Mouse (Mus musculus): ENCODE data around the gene Zbtb38. TPM values are rescaled to one million over a fixed set of nuclear protein-coding genes. Genes with fewer than 3 reads are reported as not detected.

The Zbtb38 gene
- 5.0 and 5.9 TPM in 2 replicates for total RNA-seq (2015; ENCODE audit: low replicate concordance)
- 4.1 and 6.4 TPM in 2 replicates for total RNA-seq (2017; ENCODE audit: low replicate concordance)

- no peak for ATAC-seq (replicated peaks; ENCODE audit: low FRiP score, poor library complexity, severe bottlenecking)
Measured at GRCm38 (mm10) chr9:96752603-96753114, at the start of gene Zbtb38. Zbtb38 (minus strand) TSS chr9:96752831.

DNA sequence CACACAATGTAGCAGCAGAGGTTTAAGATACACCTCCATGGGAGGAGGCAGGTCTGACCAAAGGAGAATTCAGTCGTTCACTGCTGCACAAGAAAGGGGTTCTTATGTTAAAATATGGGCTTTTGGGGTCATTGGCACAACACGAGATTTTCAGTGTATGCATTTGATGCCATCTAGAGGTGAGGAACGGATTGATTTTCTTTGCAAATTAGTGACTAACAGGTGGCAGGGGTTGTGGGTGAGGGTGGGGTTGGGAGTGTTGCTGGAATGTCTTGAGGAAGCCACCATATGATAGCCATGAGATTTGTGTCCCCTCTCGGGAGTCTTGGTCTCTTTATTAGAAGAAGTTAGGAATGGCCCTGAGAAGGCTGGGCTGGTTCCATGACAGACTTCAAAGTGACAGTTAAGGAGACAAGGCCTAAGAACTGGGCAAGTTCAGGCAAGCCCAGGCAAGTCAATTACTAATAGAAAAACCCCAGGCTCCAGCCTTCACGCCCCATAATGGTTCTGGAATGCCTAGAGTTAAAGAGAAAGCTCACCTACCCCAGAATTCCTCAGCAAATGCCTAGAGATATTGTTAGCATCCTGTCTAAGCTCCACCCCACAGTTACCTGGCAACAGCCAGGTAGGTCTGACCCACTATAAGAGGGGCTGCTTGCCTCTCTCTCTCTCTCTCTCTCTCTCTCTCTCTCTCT is 47.6 kb upstream of the Zbtb38 start:
- ATAC-seq (replicated peaks; ENCODE audit: low FRiP score, poor library complexity, severe bottlenecking) = no peak

- no peak for ATAC-seq (replicated peaks; ENCODE audit: low FRiP score, poor library complexity, severe bottlenecking)
Measured at GRCm38 (mm10) chr9:96797311-96797710, 44.7 kb upstream of the Zbtb38 start.

DNA sequence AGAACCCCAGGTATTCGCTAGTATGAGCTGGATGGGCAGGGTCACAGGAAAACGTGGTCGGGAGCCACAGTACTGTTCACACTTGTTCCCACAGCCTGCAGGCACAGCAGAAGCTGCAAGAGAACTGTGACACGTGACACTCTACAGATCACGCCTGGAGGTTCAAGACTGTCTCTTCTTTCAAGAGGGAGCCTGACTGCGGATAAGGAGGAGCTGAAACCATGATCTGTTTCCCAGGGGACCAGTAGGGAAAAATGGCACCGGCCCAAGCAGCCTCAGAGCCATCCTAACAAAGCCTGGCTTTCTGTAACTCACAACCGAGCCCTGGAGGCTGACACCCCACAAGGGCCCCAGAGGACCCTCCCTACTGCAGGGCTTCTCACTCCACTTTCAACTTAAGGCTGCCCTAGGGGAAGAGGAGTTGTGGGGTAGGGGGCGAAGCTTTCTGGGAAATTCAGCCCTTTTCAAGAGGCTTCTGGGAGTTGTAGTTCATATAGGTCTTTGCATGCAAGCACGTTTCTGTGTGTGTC is 42.8 kb upstream of the Zbtb38 start:
- ATAC-seq (replicated peaks; ENCODE audit: low FRiP score, poor library complexity, severe bottlenecking) = no peak

GRCm38 (mm10) chr9:96794601-96795000 is 42.0 kb upstream of the Zbtb38 start:
- ATAC-seq (replicated peaks; ENCODE audit: low FRiP score, poor library complexity, severe bottlenecking) = no peak

GRCm38 (mm10) chr9:96792543-96792942 is 39.9 kb upstream of the Zbtb38 start:
- no peak for ATAC-seq (replicated peaks; ENCODE audit: low FRiP score, poor library complexity, severe bottlenecking)

GRCm38 (mm10) chr9:96790389-96791007 is 37.9 kb upstream of the Zbtb38 start:
- no peak; the same call in 1 of the 2 replicates for ATAC-seq (replicated peaks; ENCODE audit: low FRiP score, poor library complexity, severe bottlenecking)

- ATAC-seq (replicated peaks; ENCODE audit: low FRiP score, poor library complexity, severe bottlenecking) = no peak
Measured at GRCm38 (mm10) chr9:96789906-96790305, 37.3 kb upstream of the Zbtb38 start.

DNA sequence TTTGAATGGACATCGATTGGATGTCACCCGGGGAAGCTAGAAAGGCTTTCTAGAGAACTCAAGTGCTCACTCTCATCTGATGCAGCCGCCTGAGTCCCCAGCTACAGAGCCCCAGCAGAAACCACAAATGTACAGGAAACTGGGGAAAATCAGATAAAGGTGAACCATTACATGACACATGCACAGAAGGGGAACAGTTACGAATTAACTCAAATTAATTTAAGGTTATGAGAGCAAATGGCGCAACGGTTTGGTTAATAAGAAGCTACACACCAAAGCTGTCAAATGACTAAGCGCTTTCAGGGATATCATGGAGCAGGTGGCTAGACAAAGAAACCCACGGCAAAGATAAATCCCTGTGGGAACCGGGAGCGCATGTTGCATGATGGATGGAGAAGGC is 35.2 kb upstream of the Zbtb38 start:
- ATAC-seq (replicated peaks; ENCODE audit: low FRiP score, poor library complexity, severe bottlenecking) = no peak

DNA sequence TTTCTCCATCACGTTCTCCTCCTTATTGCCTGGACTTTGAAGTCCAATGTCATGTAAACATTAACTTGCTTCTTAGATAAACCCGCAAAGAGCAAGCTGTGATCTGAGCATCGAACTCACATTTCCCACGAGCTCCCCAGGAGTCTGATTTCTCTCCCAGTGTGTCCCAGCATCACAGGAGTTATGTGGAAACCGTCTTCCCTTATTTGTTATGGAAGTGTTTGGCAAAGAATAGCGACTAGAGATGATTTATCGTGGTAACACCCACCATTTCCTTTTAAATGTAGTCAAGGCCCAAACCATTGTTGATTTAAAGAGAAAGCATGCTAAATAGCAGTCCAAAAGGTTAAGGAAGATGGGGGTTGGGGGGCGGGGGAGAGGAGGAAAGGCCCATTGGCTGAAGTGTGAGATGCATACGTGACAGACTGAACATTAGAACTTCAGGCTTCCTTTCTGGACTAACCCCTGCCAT is 33.3 kb upstream of the Zbtb38 start:
- no peak for ATAC-seq (replicated peaks; ENCODE audit: low FRiP score, poor library complexity, severe bottlenecking)

DNA sequence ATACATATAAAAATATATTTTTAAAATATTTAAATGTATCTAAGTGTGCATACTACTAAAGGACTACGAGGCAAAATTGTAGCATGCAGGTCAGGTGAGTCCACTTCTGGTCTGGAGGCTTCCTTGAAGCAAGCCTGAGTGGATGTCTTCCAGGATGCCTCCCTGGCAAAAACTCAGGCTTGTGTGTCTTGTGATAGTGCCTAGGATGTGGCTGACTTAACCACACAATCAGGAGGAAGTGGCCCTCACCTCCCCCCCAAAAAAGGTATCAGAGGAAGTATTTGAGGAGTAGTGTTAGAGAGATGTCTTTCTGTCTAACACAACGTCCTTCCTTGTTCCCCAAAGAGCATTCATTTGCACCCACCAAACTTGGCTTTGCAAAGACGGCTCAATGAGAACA is 32.6 kb upstream of the Zbtb38 start:
- ATAC-seq (replicated peaks; ENCODE audit: low FRiP score, poor library complexity, severe bottlenecking) = no peak

DNA sequence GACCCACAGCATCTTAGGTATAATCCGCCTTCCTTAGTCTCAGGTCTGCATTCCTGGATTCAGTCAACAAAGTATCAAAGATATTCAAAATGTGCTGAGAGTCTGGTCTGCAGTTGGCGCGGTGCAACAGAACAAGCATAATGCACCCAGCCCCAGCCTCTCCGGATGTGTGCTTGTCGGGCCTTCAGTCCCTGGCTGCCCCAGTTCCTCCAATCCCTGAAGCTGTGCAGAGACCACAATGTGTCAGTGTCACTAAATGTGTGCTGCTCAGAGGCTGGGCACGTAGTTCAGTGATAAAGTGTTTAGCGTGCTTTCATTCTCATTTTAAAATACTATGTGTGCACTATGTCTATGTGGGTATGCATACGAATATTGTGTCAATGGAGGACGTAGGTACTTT is 31.0 kb upstream of the Zbtb38 start:
- no peak for ATAC-seq (replicated peaks; ENCODE audit: low FRiP score, poor library complexity, severe bottlenecking)

DNA sequence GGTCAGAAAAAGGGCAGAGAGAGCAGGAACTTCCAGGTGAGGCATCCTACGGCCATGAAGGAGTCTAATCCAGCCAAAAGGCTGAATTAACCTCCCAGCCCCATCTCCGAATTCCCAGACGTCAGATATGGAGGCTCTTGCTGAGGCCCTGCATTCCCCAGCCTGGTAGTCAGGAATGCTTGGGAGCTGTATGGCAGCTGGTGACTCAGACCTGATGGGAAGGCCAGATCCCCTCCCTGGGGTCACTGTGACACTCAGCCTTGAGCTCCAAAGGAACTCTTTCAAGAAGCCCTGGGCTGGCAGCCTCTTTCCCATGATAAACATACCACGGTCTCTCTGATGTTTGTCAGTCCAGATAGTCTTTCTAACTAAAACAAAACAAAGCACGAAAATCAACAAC is 30.6 kb upstream of the Zbtb38 start:
- no peak for ATAC-seq (replicated peaks; ENCODE audit: low FRiP score, poor library complexity, severe bottlenecking)

GRCm38 (mm10) chr9:96782062-96782461 is 29.4 kb upstream of the Zbtb38 start:
- no peak for ATAC-seq (replicated peaks; ENCODE audit: low FRiP score, poor library complexity, severe bottlenecking)

DNA sequence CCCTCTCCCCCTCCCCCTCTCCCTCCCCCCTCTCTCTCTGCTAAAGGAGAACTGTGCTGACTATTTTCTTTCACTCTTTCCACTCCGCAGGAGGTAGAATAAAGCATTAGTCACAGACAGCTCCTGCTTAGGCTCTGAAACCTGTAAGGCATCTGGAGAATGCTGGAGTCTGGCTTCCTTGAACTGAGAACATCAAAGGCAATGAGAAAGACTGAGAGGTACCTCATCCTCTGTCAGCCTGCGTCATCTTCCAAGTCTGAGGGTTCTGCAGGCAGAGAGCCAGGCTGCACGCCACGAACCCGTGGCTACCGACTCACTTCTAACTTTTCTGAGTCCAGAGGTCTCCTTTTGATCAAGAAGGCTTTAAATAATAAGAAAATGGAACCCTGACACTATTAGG is 20.5 kb upstream of the Zbtb38 start:
- ATAC-seq (replicated peaks; ENCODE audit: low FRiP score, poor library complexity, severe bottlenecking) = no peak

DNA sequence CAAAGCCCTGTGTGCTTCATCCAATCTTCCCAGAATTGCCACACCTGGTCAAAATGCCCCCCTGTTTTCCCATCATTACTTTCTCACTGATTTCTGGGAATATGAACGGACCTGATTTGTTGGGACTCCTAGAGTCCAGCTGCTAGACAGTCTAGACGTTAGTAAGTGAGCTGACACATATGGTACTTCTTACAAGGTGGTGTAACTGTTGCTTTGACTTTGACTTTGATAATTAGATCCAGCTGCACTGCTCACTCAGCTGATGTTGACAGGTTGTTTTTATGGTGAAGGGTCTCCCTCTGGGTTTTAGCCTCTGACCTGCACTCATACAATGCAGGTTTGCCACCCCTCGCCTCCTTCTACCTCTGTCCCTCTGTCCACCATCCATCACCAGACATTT is 17.8 kb upstream of the Zbtb38 start:
- no peak for ATAC-seq (replicated peaks; ENCODE audit: low FRiP score, poor library complexity, severe bottlenecking)

GRCm38 (mm10) chr9:96769651-96770050 is 17.0 kb upstream of the Zbtb38 start:
- ATAC-seq (replicated peaks; ENCODE audit: low FRiP score, poor library complexity, severe bottlenecking) = no peak

GRCm38 (mm10) chr9:96767874-96768273 is 15.2 kb upstream of the Zbtb38 start:
- no peak for ATAC-seq (replicated peaks; ENCODE audit: low FRiP score, poor library complexity, severe bottlenecking)

DNA sequence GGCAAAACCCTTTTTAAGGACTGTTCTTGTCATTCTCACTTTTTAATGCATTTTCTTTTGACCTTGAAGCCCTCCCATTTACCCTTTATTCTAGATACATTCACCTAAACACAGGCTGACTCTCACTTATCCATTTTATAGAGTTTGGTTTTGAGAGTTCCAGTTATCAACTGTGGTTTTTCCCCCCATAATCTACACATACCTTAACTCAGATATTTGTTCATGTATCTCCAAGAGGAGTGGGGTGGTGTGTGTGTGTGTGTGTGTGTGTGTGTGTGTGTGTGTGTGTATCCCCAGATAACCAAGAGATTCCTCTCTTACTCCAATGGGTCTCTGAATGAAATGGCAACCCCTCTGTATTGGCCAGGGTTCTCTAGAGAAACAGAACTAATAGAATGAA is 13.4 kb upstream of the Zbtb38 start:
- ATAC-seq (replicated peaks; ENCODE audit: low FRiP score, poor library complexity, severe bottlenecking) = no peak

- ATAC-seq (replicated peaks; ENCODE audit: low FRiP score, poor library complexity, severe bottlenecking) = peak; percentile 97
Measured at GRCm38 (mm10) chr9:96765410-96765809, 12.8 kb upstream of the Zbtb38 start.

Measured in erythroid progenitor cell, adult 5-6 weeks (primary cell).